Mouse (Mus musculus): ENCODE measurements around the gene Rpl35.

- TF ChIP-seq CTCF (IDR thresholded peaks at IDR 0.05; ENCODE audit: low read depth) (no peak), EP300 (IDR thresholded peaks at IDR 0.05; ENCODE audit: low read depth) (no peak)
These were observed 49.4 kb downstream of the Rpl35 start for GRCm38 (mm10) chr2:38956062-38956461.

All from liver, embryonic 14.5 days (tissue).